Mouse (Mus musculus) gastrocnemius, postnatal 4 days (tissue): ENCODE results near the gene Atxn10. TPM values are rescaled to one million over a fixed set of nuclear protein-coding genes. Genes with fewer than 3 reads are reported as not detected.

Experiments
- DNase-seq, 2 experiments: peaks; one replicate each; pipeline ENCODE4 v3.0.0; 2021 to 2022; ENCODE audit warnings: low spot score in 2 of 2, mixed read lengths in 2 of 2
- total RNA-seq, 2 experiments: library from RNA; stranded (reverse); gene quantifications; 2 replicates each; pipeline ENCODE4 v1.2.3; 2021

The Atxn10 gene
- total RNA-seq, 2 experiments from 2014 or later = 102 to 109 TPM

DNA sequence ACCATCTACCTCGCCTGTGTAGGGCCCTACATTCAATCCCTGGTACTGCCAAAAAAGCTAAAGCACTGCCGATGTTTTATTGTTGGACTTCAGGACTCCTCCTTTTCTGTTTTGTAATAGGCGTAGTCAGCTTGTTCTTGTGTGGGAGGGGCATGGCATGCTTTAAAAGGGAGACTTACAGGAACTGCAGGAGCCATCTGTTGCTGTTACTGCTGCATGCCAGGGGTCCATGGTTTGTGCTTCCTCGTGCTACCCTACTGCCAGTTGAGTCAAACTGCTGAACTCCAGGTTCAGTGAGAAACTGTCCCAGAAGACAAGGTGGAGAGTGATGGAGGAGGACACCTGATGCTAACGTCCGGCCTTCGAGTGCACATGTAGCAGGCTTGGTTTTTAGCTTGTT is 65.9 kb downstream of the Atxn10 start:
- DNase-seq = no peak

DNA sequence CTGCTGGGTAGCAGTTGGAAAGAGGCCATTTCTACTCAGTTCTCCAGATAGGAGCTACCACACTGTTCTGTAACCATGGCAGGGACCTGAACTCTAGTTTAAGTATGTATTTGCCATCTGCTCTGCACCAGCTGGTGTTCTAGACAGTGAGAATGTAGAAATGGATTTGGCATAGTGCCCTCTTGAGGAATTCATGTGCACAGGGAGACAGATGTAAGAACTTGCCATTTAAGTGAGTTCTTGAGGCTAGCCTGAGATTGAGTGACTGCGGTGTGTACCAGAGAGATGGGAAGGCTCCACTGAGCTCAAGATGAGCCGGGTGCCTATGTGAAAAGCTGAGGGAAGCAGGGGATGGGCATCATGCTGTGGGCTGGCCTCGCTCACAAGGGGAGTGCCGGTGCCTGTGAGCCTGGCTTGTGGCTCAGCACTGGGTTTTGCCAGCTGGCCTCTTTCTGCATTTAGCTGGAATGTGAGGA is 67.2 kb downstream of the Atxn10 start:
- DNase-seq = peak in 1 of 2 experiments; percentile 39

GRCm38 (mm10) chr15:85404739-85405138 is 68.7 kb downstream of the Atxn10 start:
- no peak for DNase-seq

GRCm38 (mm10) chr15:85405567-85405966 is 69.5 kb downstream of the Atxn10 start:
- DNase-seq = no peak

GRCm38 (mm10) chr15:85406846-85407245 is 70.8 kb downstream of the Atxn10 start:
- DNase-seq = no peak

- DNase-seq = no peak
These were observed 71.3 kb downstream of the Atxn10 start for GRCm38 (mm10) chr15:85407342-85407741.

DNA sequence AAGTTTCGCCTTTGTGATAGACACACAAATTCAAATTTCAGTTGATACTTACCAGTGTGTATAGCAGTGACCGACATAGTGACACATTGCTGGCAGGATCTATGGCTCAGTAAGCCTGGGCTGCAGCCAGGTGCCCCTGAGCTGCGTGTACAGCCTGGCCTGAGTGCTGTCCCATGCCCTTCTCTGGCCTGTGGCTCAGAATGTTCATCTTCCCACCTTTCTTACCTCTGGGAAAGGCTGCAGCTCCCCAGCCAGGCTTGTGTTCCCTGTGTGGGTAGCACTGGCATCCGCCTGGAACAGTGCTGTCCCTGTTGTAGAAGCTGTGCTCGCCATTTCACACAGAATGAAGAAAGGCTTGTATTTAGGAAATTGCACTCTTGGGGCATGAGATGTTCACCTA is 72.7 kb downstream of the Atxn10 start:
- DNase-seq = no peak

- DNase-seq = no peak
These were observed 73.3 kb downstream of the Atxn10 start for GRCm38 (mm10) chr15:85409245-85409783.

- DNase-seq = no peak
These were observed 73.8 kb downstream of the Atxn10 start for GRCm38 (mm10) chr15:85409836-85410235.

GRCm38 (mm10) chr15:85414620-85415019 is 78.6 kb downstream of the Atxn10 start:
- no peak for DNase-seq

- DNase-seq = no peak
These were observed 84.6 kb downstream of the Atxn10 start for GRCm38 (mm10) chr15:85420686-85421085.

DNA sequence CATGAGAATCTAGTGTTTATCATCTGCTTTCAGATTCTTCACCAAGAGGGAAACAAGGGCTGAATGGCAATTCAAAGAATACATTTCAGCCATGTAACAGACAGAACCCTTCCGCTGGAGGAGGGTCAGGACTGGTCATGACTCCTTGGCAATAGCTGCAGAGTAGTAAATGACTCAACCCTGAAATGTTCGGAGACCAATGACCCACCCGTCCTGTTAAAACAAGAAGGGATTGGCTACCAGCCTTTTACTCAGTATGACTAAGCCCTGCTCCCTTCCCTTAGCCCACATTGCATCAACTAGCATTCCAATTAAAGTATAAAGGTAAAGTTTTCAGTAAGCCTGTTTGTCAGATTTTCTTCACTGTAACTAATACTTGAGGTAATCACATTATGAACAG is 88.2 kb downstream of the Atxn10 start:
- DNase-seq = no peak

DNA sequence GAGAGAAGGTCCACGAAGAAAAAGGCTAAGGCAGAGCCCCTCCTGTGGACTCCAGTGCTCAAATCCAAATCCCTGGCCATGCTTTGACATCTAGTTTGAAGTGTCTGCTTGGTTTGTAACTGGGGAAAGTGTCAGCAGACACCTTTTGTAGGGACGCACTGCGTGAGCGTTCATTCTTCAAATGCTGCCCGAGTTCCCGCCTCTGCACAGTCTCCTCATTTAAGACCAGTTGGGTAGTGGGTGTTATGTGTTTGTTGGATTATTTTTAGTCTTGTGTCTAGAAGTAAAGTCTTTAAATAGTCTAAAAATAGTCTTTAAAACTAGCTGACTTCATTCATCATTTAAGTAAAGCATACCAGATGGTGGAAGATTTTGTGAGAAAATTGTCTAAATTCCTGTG is 92.1 kb downstream of the Atxn10 start:
- DNase-seq = no peak

DNA sequence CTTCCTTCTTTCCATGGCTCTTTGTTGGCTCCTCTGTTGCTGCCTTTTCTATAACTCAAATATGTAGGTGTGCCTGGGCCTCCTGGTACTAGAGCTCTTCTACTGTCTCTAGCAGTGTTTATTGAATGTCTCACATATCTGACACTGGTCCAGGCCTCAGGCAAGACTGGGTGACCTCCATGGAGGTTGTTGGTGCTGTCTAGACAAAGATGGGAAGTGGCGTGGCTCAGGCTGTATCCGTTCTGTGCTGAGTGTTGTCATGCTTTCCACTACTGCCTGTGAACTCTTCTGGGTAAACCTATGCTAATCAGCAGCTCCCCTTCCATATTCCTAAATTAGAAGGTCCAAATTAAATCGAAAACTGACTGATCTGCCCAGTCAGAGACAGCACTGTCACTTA is 106.5 kb downstream of the Atxn10 start:
- DNase-seq = no peak

DNA sequence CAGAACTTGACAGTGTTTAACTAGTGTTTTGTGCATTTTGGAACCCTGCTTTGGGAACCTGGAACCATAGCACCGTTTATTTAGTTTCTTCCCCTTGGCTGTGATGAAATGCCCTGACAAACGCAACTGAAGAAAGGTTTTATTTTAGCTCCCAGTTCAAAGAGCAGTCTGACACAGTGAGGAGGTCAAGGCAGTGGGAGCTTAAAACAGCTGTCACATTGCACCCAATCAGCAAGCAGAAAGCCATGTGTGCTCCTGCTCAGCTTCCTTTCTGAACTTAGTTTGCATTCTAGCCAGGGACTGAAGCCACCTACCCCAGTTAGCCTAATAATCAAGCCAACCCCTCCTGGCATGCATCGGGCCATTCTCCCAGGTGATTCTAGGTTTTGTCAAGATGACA is 110.6 kb downstream of the Atxn10 start:
- no peak for DNase-seq

GRCm38 (mm10) chr15:85456891-85457290 is 120.8 kb downstream of the Atxn10 start:
- no peak for DNase-seq

DNA sequence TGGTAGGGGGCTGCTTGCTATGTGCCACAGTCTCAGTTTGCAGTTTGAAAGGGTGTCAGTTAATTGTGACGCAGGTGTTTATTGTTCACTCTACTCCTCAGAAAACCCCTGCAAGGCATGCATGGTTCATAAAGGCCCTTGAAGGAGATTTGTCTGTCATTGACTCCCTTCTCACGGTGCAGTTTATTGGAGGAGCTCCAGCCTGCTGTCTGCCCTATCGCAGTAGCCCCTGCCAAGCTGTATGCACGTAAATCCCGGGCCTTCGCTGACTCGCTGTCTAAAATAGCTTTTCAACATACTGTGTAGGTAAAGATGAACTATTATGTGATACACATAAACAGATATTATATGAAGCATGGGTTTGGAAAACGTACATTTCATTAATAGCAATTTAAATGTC is 121.8 kb downstream of the Atxn10 start:
- DNase-seq = no peak

GRCm38 (mm10) chr15:85458631-85459082 is 122.6 kb downstream of the Atxn10 start:
- DNase-seq = no peak

DNA sequence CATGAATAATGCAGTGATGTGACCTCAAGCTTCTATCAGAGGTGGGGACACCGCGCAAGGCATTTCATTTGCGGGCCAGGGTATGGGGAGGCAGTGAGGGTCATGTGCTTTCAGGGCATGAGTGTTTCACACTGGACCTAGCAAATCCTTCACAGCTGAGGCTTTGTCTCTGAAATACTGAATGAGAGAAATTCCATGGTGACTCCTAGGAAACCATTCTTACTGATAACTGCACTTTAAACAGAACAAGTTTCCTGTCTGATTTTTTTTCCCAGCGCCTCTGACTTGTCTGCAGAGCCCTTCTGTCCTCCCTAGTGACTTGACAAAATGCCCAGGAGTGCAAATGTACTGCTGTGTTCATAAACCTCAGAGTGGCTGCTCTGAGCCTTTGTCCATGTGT is 125.5 kb downstream of the Atxn10 start:
- DNase-seq = no peak

- no peak for DNase-seq
These were observed 126.1 kb downstream of the Atxn10 start for GRCm38 (mm10) chr15:85462138-85462537.

- no peak for DNase-seq
These were observed 127.2 kb downstream of the Atxn10 start for GRCm38 (mm10) chr15:85463027-85463790.

DNA sequence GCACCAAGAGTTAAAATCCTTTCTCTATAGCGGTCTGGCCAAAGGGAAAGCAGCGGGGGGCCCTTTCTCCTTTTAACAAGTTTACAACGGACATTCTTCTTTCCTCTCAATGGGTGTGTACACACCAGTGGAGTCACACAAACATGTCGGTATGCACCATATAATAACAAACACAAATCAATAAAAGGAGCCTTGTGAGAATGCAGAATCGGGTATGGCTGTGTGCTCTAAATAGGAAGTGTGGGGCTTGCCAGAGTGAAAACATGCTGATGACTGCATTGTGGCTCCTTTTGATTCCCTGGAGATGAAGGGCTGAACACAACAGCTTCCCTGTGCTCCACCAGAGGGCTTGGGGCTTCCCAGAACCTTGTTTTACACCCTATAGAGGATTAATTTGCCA is 128.1 kb downstream of the Atxn10 start:
- no peak for DNase-seq
